8 mouse cellular contexts compared by ENCODE assay signal in genomic region chr2:3657811-3658730, GRCm38 (mm10).
DNase-seq lines count a peak whose midpoint lies in the region; ATAC-seq and TF ChIP-seq lines count a peak whose summit lies in the region.

No protein-coding gene starts in this region.

- peaks cover 0 to 28% of the 10 kb centered on the region in 2 experiments; a peak in 2 of 4 replicates for H3K36me3 ChIP-seq in MEL (ENCODE audit: control insufficient read depth in 1 of 2, insufficient read depth in 2 of 2, low read length in 2 of 2)
- H3K36me3 ChIP-seq in lung, embryonic 14.5 days (ENCODE audit: insufficient read depth), result no peaks in the 10 kb centered on the region
- no peaks in the 10 kb centered on the region for H3K36me3 ChIP-seq in splenic B cell, adult 2 months (ENCODE audit: control insufficient read depth, insufficient read depth, low read length, poor library complexity, severe bottlenecking)

- H3K4me2 ChIP-seq in lung, embryonic 14.5 days, result no peak overlapping the region

- H3K79me2 ChIP-seq in MEL (ENCODE audit: control insufficient read depth, insufficient read depth, low read length, poor library complexity), result no peaks in the 10 kb centered on the region

- WGBS in lung, embryonic 14.5 days, result 45% methylated on average over 11 of the region's 11 CpGs

- H3K4me1 ChIP-seq in MEL (ENCODE audit: control insufficient read depth in 1 of 2, insufficient read depth in 2 of 2, low read length in 2 of 2), result peaks cover 21 to 26% of the 10 kb centered on the region in 2 experiments
- H3K4me1 ChIP-seq in lung, embryonic 14.5 days (ENCODE audit: insufficient read depth), result peaks cover 10% of the 10 kb centered on the region

- peak overlapping the region; percentile 51 for H3K9ac ChIP-seq in MEL (ENCODE audit: control insufficient read depth, low read depth, low read length, poor library complexity, severe bottlenecking)
- no peak overlapping the region for H3K9ac ChIP-seq in lung, embryonic 14.5 days

- peak; percentile 32 to 53; a peak in 1 of 4 replicates for TF ChIP-seq POLR2A in MEL (IDR thresholded peaks at IDR 0.05; ENCODE audit: control insufficient read depth in 1 of 2, insufficient read depth in 1 of 2, low read depth in 1 of 2, low read length in 2 of 2, poor library complexity in 1 of 2)

- H3K27ac ChIP-seq in MEL (ENCODE audit: control insufficient read depth, low read depth, low read length), result peak overlapping the region; percentile 97
- no peak overlapping the region for H3K27ac ChIP-seq in lung, embryonic 14.5 days (ENCODE audit: low read depth)

- H3K27me3 ChIP-seq in MEL (ENCODE audit: control insufficient read depth in 1 of 2, insufficient read depth in 2 of 2, low read length in 2 of 2), result no peaks in the 10 kb centered on the region
- H3K27me3 ChIP-seq in lung, embryonic 14.5 days (ENCODE audit: insufficient read depth, low read length), result no peaks in the 10 kb centered on the region
- H3K27me3 ChIP-seq in splenic B cell, adult 2 months (ENCODE audit: control insufficient read depth, insufficient read depth, low read length, poor library complexity, severe bottlenecking), result no peaks in the 10 kb centered on the region

- no peak for TF ChIP-seq RAD21 in MEL (IDR thresholded peaks at IDR 0.05; ENCODE audit: low read depth, low read length)

- H3K9me3 ChIP-seq in MEL (replicated peaks; ENCODE audit: insufficient read depth, low read length), result no peaks in the 10 kb centered on the region
- H3K9me3 ChIP-seq in lung, embryonic 14.5 days (ENCODE audit: low read depth, low read length), result no peaks in the 10 kb centered on the region

- peak; percentile 89 to 94 for TF ChIP-seq EP300 in MEL (IDR thresholded peaks at IDR 0.05; ENCODE audit: low read depth in 1 of 2, low read length in 2 of 2)

- H3K4me3 ChIP-seq in MEL (ENCODE audit: control insufficient read depth in 1 of 2, insufficient read depth in 1 of 2, low read depth in 2 of 2, low read length in 2 of 2), result peak overlapping the region; percentile 33 to 42; a peak in 3 of 4 replicates
- H3K4me3 ChIP-seq in lung, embryonic 14.5 days (ENCODE audit: low read depth, low read length), result no peak overlapping the region

- ATAC-seq in lung, embryonic 14.5 days (ENCODE audit: insufficient read depth), result peak; percentile 59; the same call in 1 of the 2 replicates

- DNase-seq in kidney, adult 9 months, result peak; percentile 31
- DNase-seq in kidney, adult 8-10 months, result no peak
- DNase-seq in MEL (ENCODE audit: low read depth, low spot score), result peak; percentile 94
- peak; percentile 20 to 57 for DNase-seq in heart, adult 9 months (ENCODE audit: low spot score in 2 of 2)
- peak; percentile 46 for DNase-seq in lung, embryonic 14.5 days
- peak; percentile 92 for DNase-seq in splenic B cell, adult 2 months (ENCODE audit: low read depth, low spot score)
- DNase-seq in cerebellum, adult 11 months, result no peak
- DNase-seq in layer of hippocampus, adult 18-20 months (ENCODE audit: low spot score in 2 of 2), result no peak

- TF ChIP-seq CTCF in MEL (IDR thresholded peaks at IDR 0.05 in 2 of 3, conservative IDR thresholded peaks at IDR 0.05 in 1 of 3; ENCODE audit: control insufficient read depth in 1 of 3, insufficient read depth in 1 of 3, low read depth in 2 of 3, low read length in 3 of 3, poor library complexity in 1 of 3, severe bottlenecking in 1 of 3), result no peak
- TF ChIP-seq CTCF in lung, embryonic 14.5 days (IDR thresholded peaks at IDR 0.05; ENCODE audit: low read depth), result no peak

TF ChIP-seq in MEL, 35 proteins besides CTCF, POLR2A, EP300 and RAD21:
- peak; percentile 97 for TF ChIP-seq MYB (IDR thresholded peaks at IDR 0.05; ENCODE audit: low read depth, low read length)
- TF ChIP-seq GATA1 (IDR thresholded peaks at IDR 0.05; ENCODE audit: low read depth, low read length), result peak; percentile 82
- no peak; the same call in 1 of the 2 replicates for TF ChIP-seq KAT2A (conservative IDR thresholded peaks at IDR 0.05; ENCODE audit: low read depth, low read length)
- peak; percentile 75 for TF ChIP-seq MXI1 (IDR thresholded peaks at IDR 0.05; ENCODE audit: low read depth, low read length)
- TF ChIP-seq RCOR1 (IDR thresholded peaks at IDR 0.05; ENCODE audit: low read depth, low read length), result peak; percentile 53
- peak; percentile 57; the same call in 1 of the 2 replicates for TF ChIP-seq E2F4 (IDR thresholded peaks at IDR 0.05; ENCODE audit: borderline replicate concordance, low read depth, low read length)
- peak; percentile 54 for TF ChIP-seq HCFC1 (IDR thresholded peaks at IDR 0.05; ENCODE audit: low read depth, low read length)
- TF ChIP-seq POLR2AphosphoS2 (IDR thresholded peaks at IDR 0.05; ENCODE audit: low read length), result peak; percentile 26; the same call in 1 of the 2 replicates
- TF ChIP-seq BHLHE40 (IDR thresholded peaks at IDR 0.05; ENCODE audit: borderline replicate concordance, low read depth, low read length), result peak; percentile 54; the same call in 1 of the 2 replicates
- peak; percentile 48 for TF ChIP-seq SIN3A (IDR thresholded peaks at IDR 0.05; ENCODE audit: low read length)
- 0 out of 2 replicates have a peak, but pooled peaks have one; percentile 7 for TF ChIP-seq ZC3H11A (IDR thresholded peaks at IDR 0.05; ENCODE audit: low read depth, low read length)
- no peak for TF ChIP-seq NRF1 (IDR thresholded peaks at IDR 0.05; ENCODE audit: insufficient read depth, low read depth, low read length, poor library complexity, severe bottlenecking)
- no peak for TF ChIP-seq CHD1 (IDR thresholded peaks at IDR 0.05; ENCODE audit: low read depth, low read length)
- TF ChIP-seq MYC (IDR thresholded peaks at IDR 0.05; ENCODE audit: low read depth, low read length), result peak; percentile 63; the same call in 1 of the 2 replicates
- no peak for TF ChIP-seq JUND (IDR thresholded peaks at IDR 0.05; ENCODE audit: low read depth, low read length)
- TF ChIP-seq POLR2AphosphoS5 (IDR thresholded peaks at IDR 0.05; ENCODE audit: borderline replicate concordance, low read depth, low read length), result no peak
- TF ChIP-seq ELF1 (IDR thresholded peaks at IDR 0.05; ENCODE audit: low read depth, low read length), result no peak; the same call in none of the 2 replicates
- no peak for TF ChIP-seq ZNF384 (IDR thresholded peaks at IDR 0.05; ENCODE audit: low read depth, low read length)
- TF ChIP-seq GABPA (IDR thresholded peaks at IDR 0.05; ENCODE audit: low read depth, low read length), result no peak
- TF ChIP-seq ETS1 (IDR thresholded peaks at IDR 0.05; ENCODE audit: low read depth, low read length), result peak; percentile 85
- TF ChIP-seq USF1 (IDR thresholded peaks at IDR 0.05; ENCODE audit: low read depth, low read length), result no peak
- TF ChIP-seq TCF12 (IDR thresholded peaks at IDR 0.05; ENCODE audit: low read depth, low read length), result peak; percentile 91
- peak; percentile 75 for TF ChIP-seq ZMIZ1 (IDR thresholded peaks at IDR 0.05; ENCODE audit: low read depth, low read length)
- TF ChIP-seq SMC3 (IDR thresholded peaks at IDR 0.05; ENCODE audit: low read depth, low read length), result no peak
- peak; percentile 77 for TF ChIP-seq MAX (IDR thresholded peaks at IDR 0.05; ENCODE audit: low read length)
- peak; percentile 56 for TF ChIP-seq NELFE (IDR thresholded peaks at IDR 0.05; ENCODE audit: low read depth, low read length)
- no peak for TF ChIP-seq ZKSCAN1 (IDR thresholded peaks at IDR 0.05; ENCODE audit: low read depth, low read length)
- peak; percentile 37; the same call in 1 of the 2 replicates for TF ChIP-seq MEF2A (IDR thresholded peaks at IDR 0.05; ENCODE audit: extremely low read depth, insufficient replicate concordance, low read depth, low read length, poor library complexity, severe bottlenecking)
- peak; percentile 91 for TF ChIP-seq MAZ (IDR thresholded peaks at IDR 0.05; ENCODE audit: low read depth, low read length)
- 0 out of 2 replicates have a peak, but pooled peaks have one; percentile 32 for TF ChIP-seq TBP (IDR thresholded peaks at IDR 0.05; ENCODE audit: low read depth, low read length)
- TF ChIP-seq TAL1 (IDR thresholded peaks at IDR 0.05; ENCODE audit: low read length), result peak; percentile 97
- TF ChIP-seq CHD2 (IDR thresholded peaks at IDR 0.05; ENCODE audit: low read length), result peak; percentile 64
- TF ChIP-seq MAFK (IDR thresholded peaks at IDR 0.05; ENCODE audit: borderline replicate concordance, low read depth, low read length), result 0 out of 2 replicates have a peak, but pooled peaks have one; percentile 25
- no peak for TF ChIP-seq USF2 (IDR thresholded peaks at IDR 0.05; ENCODE audit: borderline replicate concordance in 1 of 2, insufficient read depth in 1 of 2, low read depth in 1 of 2, low read length in 2 of 2)
- TF ChIP-seq UBTF (IDR thresholded peaks at IDR 0.05; ENCODE audit: borderline replicate concordance, insufficient read depth, low read depth, low read length), result no peak

Comparison
In these comparisons a context has a peak if more than half of its experiments do, and no peak if none do; other contexts are left out.
1. DNase-seq: peak in kidney, adult 9 months (single experiment), MEL (single experiment), heart, adult 9 months (2 of 2), lung, embryonic 14.5 days (single experiment) and splenic B cell, adult 2 months (single experiment); none in kidney, adult 8-10 months (0 of 2), cerebellum, adult 11 months (single experiment) and layer of hippocampus, adult 18-20 months (0 of 2).